15 mouse cellular contexts compared by ENCODE assay signal in the genomic region with DNA sequence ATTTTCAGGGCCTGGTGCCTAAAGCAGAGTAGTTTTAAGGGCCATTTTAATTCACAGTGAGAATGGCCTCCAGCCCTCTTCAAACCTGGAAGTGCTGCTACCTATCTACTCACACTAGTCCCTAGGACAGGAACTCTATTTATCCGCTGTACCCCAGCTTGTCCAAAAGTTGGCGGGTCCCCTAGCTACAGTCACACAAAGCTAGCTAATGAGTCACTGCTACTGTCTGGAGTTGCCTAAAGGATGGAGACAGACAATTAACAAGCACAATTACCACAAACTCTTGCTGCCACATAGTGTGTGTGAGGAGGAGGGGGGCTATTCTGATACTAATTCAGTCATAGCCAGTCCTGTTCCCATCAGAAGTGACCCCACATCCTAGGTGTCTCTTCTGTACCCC.
"Had no signal": no experiment of that assay in that cellular context is flagged by ENCODE, and none has a peak within 500 bp of the region (broad histone marks: within the 10 kb centered on the region; RNA-seq: fewer than 3 reads in every experiment).

No protein-coding gene starts in this region.

- ATAC-seq: liver, embryonic 12.5 days; midbrain, embryonic 15.5 days had no signal

- H3K9me3 ChIP-seq: kidney, embryonic 15.5 days; limb, embryonic 15.5 days; liver, embryonic 12.5 days; megakaryocyte, embryonic 14.5 days; midbrain, embryonic 15.5 days; neural tube, embryonic 13.5 days had no signal

- H3K9ac ChIP-seq: kidney, embryonic 15.5 days; limb, embryonic 15.5 days; liver, embryonic 12.5 days; midbrain, embryonic 15.5 days; neural tube, embryonic 13.5 days had no signal

- H3K4me2 ChIP-seq: kidney, embryonic 15.5 days; limb, embryonic 15.5 days; liver, embryonic 12.5 days; midbrain, embryonic 11.5 days; midbrain, embryonic 15.5 days; neural tube, embryonic 13.5 days had no signal

- H3K4me3 ChIP-seq: kidney, embryonic 15.5 days; left cerebral cortex, adult 2 months; limb, embryonic 15.5 days; liver, embryonic 12.5 days; midbrain, embryonic 15.5 days; neural tube, embryonic 13.5 days had no signal

- H3K27me3 ChIP-seq: kidney, embryonic 15.5 days; liver, embryonic 12.5 days; megakaryocyte, embryonic 14.5 days; midbrain, embryonic 15.5 days; neural tube, embryonic 13.5 days had no signal

- H3K36me3 ChIP-seq: kidney, embryonic 15.5 days; limb, embryonic 15.5 days; liver, embryonic 12.5 days; midbrain, embryonic 15.5 days; neural tube, embryonic 13.5 days had no signal

- DNase-seq: kidney, postnatal 14 days; lung, postnatal 4 days; retina, postnatal 1 day; right cerebral cortex, postnatal 4 days; spleen, adult 18-20 months; thymus, adult 18-20 months; thymus, postnatal 14 days had no signal

- H3K27ac ChIP-seq: limb, embryonic 15.5 days; liver, embryonic 12.5 days; midbrain, embryonic 15.5 days; neural tube, embryonic 13.5 days had no signal
